Comparison of ENCODE assay signal across 8 mouse cellular contexts in genomic region chr2:20898684-20899083, GRCm38 (mm10).
DNase-seq lines count a peak whose midpoint lies in the region; ATAC-seq and TF ChIP-seq lines count a peak whose summit lies in the region.

No protein-coding gene starts in this region.

- H3K27me3 ChIP-seq in Patski: no peaks in the 10 kb centered on the region
- no peaks in the 10 kb centered on the region for H3K27me3 ChIP-seq in hindbrain, embryonic 13.5 days

- no peaks in the 10 kb centered on the region for H3K36me3 ChIP-seq in hindbrain, embryonic 13.5 days

- peak; percentile 34 for DNase-seq in Patski (ENCODE audit: low read depth, low spot score)
- peak; percentile 89 to 91 for DNase-seq in cerebellum, postnatal 10 days
- DNase-seq in frontal cortex, postnatal 14 days (ENCODE audit: low spot score in 2 of 2): peak; percentile 41 to 72
- peak; percentile 71 to 88 for DNase-seq in layer of hippocampus, postnatal 14 days (ENCODE audit: low spot score in 2 of 2)
- peak; percentile 83 for DNase-seq in lung, postnatal 14 days
- DNase-seq in retina, embryonic 14.5 days (ENCODE audit: low spot score): peak; percentile 93
- DNase-seq in thymus, postnatal 36 days: peak; percentile 58 to 63

- peak; percentile 94 for TF ChIP-seq CTCF in Patski (IDR thresholded peaks at IDR 0.05)

- WGBS in hindbrain, embryonic 13.5 days: 42% methylated on average over 6 of the region's 6 CpGs

- H3K27ac ChIP-seq in hindbrain, embryonic 13.5 days: no peak overlapping the region

- POLR2A ChIA-PET in Patski (lab: Charles Lee): interaction anchor here (1.4 kb wide), 1 partner anchor 70 kb away, joined by 4 read pairs; the partner anchor contains the start of gene Arhgap21

- no peak overlapping the region for H3K4me2 ChIP-seq in hindbrain, embryonic 13.5 days

- H3K9ac ChIP-seq in hindbrain, embryonic 13.5 days: no peak overlapping the region

- H3K9me3 ChIP-seq in hindbrain, embryonic 13.5 days: no peaks in the 10 kb centered on the region

- peak; percentile 85 for ATAC-seq in Patski
- ATAC-seq in hindbrain, embryonic 13.5 days (ENCODE audit: low FRiP score): peak; percentile 85

- peaks cover 17% of the 10 kb centered on the region for H3K4me1 ChIP-seq in hindbrain, embryonic 13.5 days (replicated peaks)

- in situ Hi-C loops in Patski (cut with MboI; ENCODE audit: low pct_unique_long_range_greater_than_20kb): loop anchor here (5.0 to 25.0 kb wide), 3 partner anchors 289 to 1014 kb away; no protein-coding TSS in a partner anchor

- no peak overlapping the region for H3K4me3 ChIP-seq in hindbrain, embryonic 13.5 days

- CTCF ChIA-PET in Patski (lab: Charles Lee): interaction anchor here (0.7 to 7.5 kb wide), 25 partner anchors 10 to 363 kb away, joined by 3 to 62 read pairs (median 4); partner anchors contain the start of gene Arhgap21

Comparison
In these comparisons a context has a peak if more than half of its experiments do, and no peak if none do; other contexts are left out.
1. DNase-seq: peak in every context shown above with its lines; median percentile 93 in retina, embryonic 14.5 days; 90 in cerebellum, postnatal 10 days; 83 in lung, postnatal 14 days; 80 in layer of hippocampus, postnatal 14 days; 60 in thymus, postnatal 36 days; 56 in frontal cortex, postnatal 14 days; 34 in Patski.